Mouse (Mus musculus): Measurements from ENCODE around the gene Fat4. TPM values are rescaled to one million over a fixed set of nuclear protein-coding genes. Genes with fewer than 3 reads are reported as not detected.
A peak's percentile ranks its signal among the peaks of the same experiment; 100 is the strongest.

The Fat4 gene
- total RNA-seq (2021): 10 to 100 TPM; 29.4 to 34.5 TPM
- long read RNA-seq, experiment 1, partial matches to known transcripts: 2 of 3 reads
- long read RNA-seq, experiment 1, other reads (novel, unspliced or antisense): 1 of 3 reads
- long read RNA-seq, experiment 2, partial matches to known transcripts: 1 of 5 reads
- long read RNA-seq, experiment 2, other reads (novel, unspliced or antisense): 4 of 5 reads

- no peak for TF ChIP-seq CTCF (conservative IDR thresholded peaks at IDR 0.05)
- H3K4me3 ChIP-seq: peak within 1 kb of the TSS; percentile 87
- peak within 1 kb of the TSS; percentile 81 for H3K27ac ChIP-seq
- DNase-seq (ENCODE audit: low spot score in 2 of 2): no peak
Measured at GRCm38 (mm10) chr3:38886890-38887355, at the start of gene Fat4. Fat4 (plus strand) TSS chr3:38886940.

DNA sequence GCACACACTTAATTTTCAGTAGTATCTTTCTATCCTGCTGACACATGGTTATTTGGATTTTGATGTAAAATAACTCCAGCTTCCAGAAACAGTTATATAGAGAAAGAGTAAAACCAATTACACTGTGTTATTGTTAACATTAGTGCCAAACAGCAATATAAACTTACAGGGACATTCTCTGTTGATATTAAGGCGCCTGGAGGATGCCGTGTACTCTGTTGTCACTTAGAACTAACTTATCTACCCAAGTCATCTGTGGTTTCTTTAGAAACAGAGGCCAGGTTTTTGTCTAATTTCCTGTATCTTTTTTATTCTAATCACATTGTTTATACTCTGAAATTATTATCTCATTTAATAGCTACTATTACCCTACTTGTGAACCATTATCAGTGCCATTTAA, 47.3 kb upstream of the Fat4 start:
- Histone ChIP-seq H3K27ac (no peak overlapping the region), H3K4me3 (no peak overlapping the region)
- no peak for TF ChIP-seq CTCF (conservative IDR thresholded peaks at IDR 0.05)
- no peak for DNase-seq (ENCODE audit: low spot score in 2 of 2)

DNA sequence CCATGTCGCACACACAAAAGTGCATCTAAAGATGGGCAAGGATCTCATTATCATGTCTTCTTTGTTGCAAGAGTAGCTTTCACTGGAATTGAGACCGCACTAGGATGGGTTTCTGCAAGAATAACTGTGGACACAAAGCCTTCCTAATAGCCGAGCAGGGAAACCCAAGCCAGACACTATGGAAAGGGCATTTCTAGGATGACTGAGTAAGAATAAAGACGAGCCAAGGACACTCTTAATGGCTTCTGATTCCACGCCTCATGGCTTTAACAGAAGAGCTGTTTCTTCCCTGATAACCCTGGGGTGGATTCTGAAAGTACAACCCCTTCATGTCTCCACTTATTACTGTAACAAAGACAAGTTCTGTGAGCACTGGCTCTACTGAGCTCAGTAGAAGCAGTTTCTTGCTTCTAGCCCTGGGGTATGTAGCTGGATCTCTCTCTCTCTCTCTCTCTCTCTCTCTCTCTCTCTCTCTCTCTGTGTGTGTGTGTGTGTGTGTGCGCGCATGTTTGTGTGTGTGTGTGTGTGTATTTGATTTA, 43.7 kb upstream of the Fat4 start:
- no peak overlapping the region for H3K4me3 ChIP-seq
- H3K27ac ChIP-seq: no peak overlapping the region
- DNase-seq (ENCODE audit: low spot score in 2 of 2): no peak
- no peak for TF ChIP-seq CTCF (conservative IDR thresholded peaks at IDR 0.05)

DNA sequence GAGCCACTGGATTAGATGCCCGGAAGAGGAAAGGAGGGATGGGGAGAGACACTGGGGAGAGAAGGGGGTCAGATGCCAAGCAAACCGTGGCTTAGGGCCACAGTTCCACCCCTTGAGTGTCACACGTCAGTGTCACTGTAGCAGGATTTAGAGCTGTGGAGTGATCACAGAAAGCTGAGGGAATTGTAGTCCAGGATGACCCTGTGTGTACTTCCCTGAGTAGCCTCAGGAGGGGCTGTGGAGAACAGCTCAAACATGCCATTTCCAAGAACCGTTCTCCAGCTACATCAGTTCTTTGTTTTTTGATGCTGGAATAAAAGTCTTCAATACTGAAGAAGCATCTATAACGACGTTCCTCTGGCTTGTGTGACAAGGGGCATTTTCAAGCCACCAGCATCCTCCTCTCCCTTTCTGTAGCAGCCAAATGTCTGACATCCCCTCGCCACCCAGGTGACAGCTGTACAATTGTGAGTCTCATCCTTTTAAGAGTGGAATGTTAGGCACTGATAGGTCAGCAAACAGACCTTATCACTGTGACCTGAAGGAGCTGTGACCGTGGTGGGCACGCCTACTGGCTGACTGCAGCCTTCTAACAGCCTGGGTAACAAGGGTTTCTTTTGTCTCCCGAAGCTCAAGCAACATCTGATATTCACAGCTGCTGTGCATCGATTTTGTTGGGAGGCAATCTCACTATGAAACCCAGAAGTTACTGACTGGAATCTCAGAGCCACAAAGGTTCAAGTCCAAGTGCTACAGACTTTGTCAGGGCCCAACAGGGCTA, 39.9 kb upstream of the Fat4 start:
- peak; percentile 48 for TF ChIP-seq CTCF (conservative IDR thresholded peaks at IDR 0.05)
- DNase-seq (ENCODE audit: low spot score in 2 of 2): no peak
- H3K27ac ChIP-seq: no peak overlapping the region
- no peak overlapping the region for H3K4me3 ChIP-seq

DNA sequence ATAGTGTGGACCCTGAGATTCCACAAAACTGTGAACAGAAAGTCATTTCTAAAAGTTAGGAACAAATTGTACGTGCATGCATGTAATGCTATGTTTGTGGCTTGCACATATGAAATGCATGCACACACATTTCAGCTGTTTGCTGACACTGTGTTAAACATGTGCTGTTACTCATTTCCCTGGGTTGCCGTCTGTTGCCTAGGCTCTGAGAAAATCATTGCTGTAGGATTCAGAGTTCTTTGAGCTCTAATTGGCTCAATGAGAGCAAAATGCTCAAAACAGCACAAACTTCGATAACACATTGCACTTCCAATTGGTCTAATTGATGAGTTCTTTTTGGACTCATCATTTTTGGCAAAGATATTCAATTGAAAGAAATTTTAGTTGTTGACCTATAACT, 37.7 kb upstream of the Fat4 start:
- no peak overlapping the region for H3K27ac ChIP-seq
- H3K4me3 ChIP-seq: no peak overlapping the region
- TF ChIP-seq CTCF (conservative IDR thresholded peaks at IDR 0.05): no peak
- no peak for DNase-seq (ENCODE audit: low spot score in 2 of 2)

- TF ChIP-seq CTCF (conservative IDR thresholded peaks at IDR 0.05): peak; percentile 98
- H3K27ac ChIP-seq: no peak overlapping the region
- no peak overlapping the region for H3K4me3 ChIP-seq
- DNase-seq (ENCODE audit: low spot score in 2 of 2): peak; percentile 57 to 75
Measured at GRCm38 (mm10) chr3:38849536-38849935, 37.2 kb upstream of the Fat4 start.

GRCm38 (mm10) chr3:38853650-38854049, 33.1 kb upstream of the Fat4 start:
- DNase-seq (ENCODE audit: low spot score in 2 of 2): no peak
- TF ChIP-seq CTCF (conservative IDR thresholded peaks at IDR 0.05): peak; percentile 60
- no peak overlapping the region for H3K4me3 ChIP-seq
- H3K27ac ChIP-seq: no peak overlapping the region

- no peak for DNase-seq (ENCODE audit: low spot score in 2 of 2)
- H3K4me3 ChIP-seq: no peak overlapping the region
- TF ChIP-seq CTCF (conservative IDR thresholded peaks at IDR 0.05): peak; percentile 53
- no peak overlapping the region for H3K27ac ChIP-seq
Measured at GRCm38 (mm10) chr3:38860683-38861082, 26.1 kb upstream of the Fat4 start.

DNA sequence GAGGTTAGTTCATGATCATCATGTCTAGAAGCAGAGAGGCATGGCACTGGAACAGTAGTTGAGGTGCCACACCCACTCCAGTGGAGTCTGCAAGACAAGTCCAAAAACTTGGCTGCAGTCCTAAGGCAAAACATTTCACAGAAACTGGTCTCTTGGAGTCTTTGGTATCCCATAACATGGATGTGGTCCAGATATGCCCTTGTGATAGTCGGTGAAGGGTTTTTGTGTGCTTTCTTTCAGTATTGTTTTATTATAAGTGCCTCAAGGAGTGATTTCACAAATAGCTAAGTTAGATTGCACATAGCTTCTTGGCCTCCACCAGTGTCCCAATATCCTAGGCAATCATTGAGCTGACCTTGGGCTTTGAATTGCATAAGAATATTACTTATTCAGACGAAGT, 15.4 kb upstream of the Fat4 start:
- Histone ChIP-seq H3K27ac (no peak overlapping the region), H3K4me3 (no peak overlapping the region)
- TF ChIP-seq CTCF (conservative IDR thresholded peaks at IDR 0.05): no peak
- no peak for DNase-seq (ENCODE audit: low spot score in 2 of 2)

GRCm38 (mm10) chr3:38875872-38876271, 10.9 kb upstream of the Fat4 start:
- DNase-seq (ENCODE audit: low spot score in 2 of 2): no peak
- TF ChIP-seq CTCF (conservative IDR thresholded peaks at IDR 0.05): peak; percentile 55
- H3K4me3 ChIP-seq: no peak overlapping the region

DNA sequence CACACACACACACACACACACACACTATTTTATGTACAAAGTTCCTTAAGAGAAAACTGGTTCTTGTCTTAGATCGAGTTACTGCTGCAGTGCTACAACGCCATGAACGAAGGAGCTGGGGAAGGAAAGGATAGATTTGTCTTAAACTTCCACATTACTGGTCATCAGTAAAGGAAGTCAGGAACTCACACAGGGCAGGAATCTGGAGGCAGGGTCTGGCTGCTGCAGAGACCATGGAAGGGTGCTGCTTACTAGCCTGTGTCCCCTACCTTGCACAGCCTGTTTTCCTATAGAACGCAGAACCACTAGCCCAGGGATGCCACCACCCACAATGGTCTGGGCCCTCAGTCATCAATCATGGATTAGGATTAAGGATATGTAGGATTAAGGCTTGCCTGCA, 10.0 kb upstream of the Fat4 start:
- TF ChIP-seq CTCF (conservative IDR thresholded peaks at IDR 0.05): no peak
- H3K27ac ChIP-seq: no peak overlapping the region
- H3K4me3 ChIP-seq: no peak overlapping the region
- DNase-seq (ENCODE audit: low spot score in 2 of 2): no peak

More at GRCm38 (mm10) chr3:38875872-38876271, 10.9 kb upstream of the Fat4 start:
- H3K27ac ChIP-seq: no peak overlapping the region

DNA sequence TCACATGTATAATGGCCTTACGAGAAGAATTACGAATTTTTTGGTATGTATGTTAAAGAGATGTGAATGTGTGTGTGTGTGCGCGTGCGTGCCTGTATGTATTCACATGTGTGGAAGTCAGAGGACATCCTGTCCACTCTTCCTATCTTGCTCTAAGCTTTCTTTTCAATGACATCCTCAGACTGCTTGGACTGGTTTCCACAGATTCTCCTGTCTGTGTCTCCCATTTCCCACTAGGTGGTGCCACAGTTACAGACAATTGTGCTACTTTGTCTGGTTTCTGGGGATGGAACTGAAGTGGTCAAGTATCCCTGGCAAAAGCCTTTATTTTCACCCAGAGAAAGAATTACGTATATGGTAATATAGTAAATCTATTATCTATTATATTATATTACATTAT, 4.0 kb upstream of the Fat4 start:
- H3K4me3 ChIP-seq: no peak overlapping the region
- no peak overlapping the region for H3K27ac ChIP-seq
- DNase-seq (ENCODE audit: low spot score in 2 of 2): peak; percentile 58 to 60
- peak; percentile 94 for TF ChIP-seq CTCF (conservative IDR thresholded peaks at IDR 0.05)

- TF ChIP-seq CTCF (conservative IDR thresholded peaks at IDR 0.05): no peak
- DNase-seq (ENCODE audit: low spot score in 2 of 2): no peak
- H3K4me3 ChIP-seq: peak overlapping the region; percentile 87
- H3K27ac ChIP-seq: peak overlapping the region; percentile 81
Measured at GRCm38 (mm10) chr3:38883676-38884075, 3.1 kb upstream of the Fat4 start.

All from layer of hippocampus, adult 2 months (tissue).